Mouse (Mus musculus): ENCODE measurements at regions not wholly inside any gene's neighbourhood (a gene's known extent, or its start where the extent isn't known, plus 50 kb on each side); places are given as distances from the start of the nearest gene placed in this dataset.

- TF ChIP-seq POLR2A (IDR thresholded peaks at IDR 0.05; ENCODE audit: borderline replicate concordance, extremely low read depth, low read depth, low read length), result no peak
- no peak for TF ChIP-seq CTCF (IDR thresholded peaks at IDR 0.05; ENCODE audit: insufficient read depth, low read length)
Observed at GRCm38 (mm10) chr6:70713665-70714064, 78.4 kb downstream of the Rpia start.
